Mouse (Mus musculus) ES-E14 (cell line): ENCODE results near the gene Mafb.

Experiments
- CHD2 ChIP-seq: IDR thresholded peaks from 2 replicates; pipeline ENCODE4 v1.6.1; 2014; ENCODE audit warnings: mild to moderate bottlenecking, low read depth, low read length, inconsistent platforms
- HCFC1 ChIP-seq: IDR thresholded peaks from 2 replicates; pipeline ENCODE4 v1.6.1; 2012; ENCODE audit warnings: low read length, inconsistent platforms, borderline replicate concordance; ENCODE audit not compliant: insufficient read depth
- MAFK ChIP-seq: IDR thresholded peaks from 2 replicates; pipeline ENCODE4 v1.6.1; 2014; ENCODE audit warnings: mild to moderate bottlenecking, low read depth, low read length, inconsistent platforms; ENCODE audit not compliant: insufficient read depth
- ZC3H11A ChIP-seq: IDR thresholded peaks from 2 replicates; pipeline ENCODE4 v1.6.1; 2012; ENCODE audit warnings: low read depth, mild to moderate bottlenecking, inconsistent platforms, low read length, borderline replicate concordance
- ZNF384 ChIP-seq: IDR thresholded peaks from 2 replicates; pipeline ENCODE4 v1.6.1; 2012; ENCODE audit warnings: low read depth, low read length, inconsistent platforms

DNA sequence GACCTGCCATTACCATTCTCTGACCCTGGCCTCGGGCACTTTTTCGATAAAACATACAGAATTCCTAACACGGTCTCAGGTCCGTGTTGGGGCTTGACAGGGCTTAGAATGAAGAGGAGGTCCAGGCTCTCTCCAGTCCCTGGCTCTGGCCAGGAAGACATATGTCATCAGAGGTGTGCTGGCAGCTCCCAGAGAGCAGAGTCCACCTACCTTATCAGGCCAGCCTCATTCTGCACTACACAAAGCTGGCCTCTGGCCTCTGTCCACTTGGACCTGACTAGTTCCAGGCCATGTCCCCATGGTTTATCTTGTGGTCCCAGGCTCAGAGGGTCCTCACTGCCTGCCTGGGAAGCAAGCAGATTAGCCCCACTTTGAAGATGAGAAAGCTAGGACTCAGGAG is 17.3 kb downstream of the Mafb start:
- TF ChIP-seq ZNF384 (no peak), HCFC1 (no peak), MAFK (no peak), ZC3H11A (no peak), CHD2 (no peak)
